Mouse (Mus musculus) CH12.LX (cell line): ENCODE results near the gene Vmn2r117.
"Not testable (repeated sequence)": the region's sequence is repeated elsewhere in the genome, so short reads cannot be mapped to it uniquely, and the experiment has no call there.

Source experiments
- CTCF ChIP-seq, 2 experiments: IDR thresholded peaks in 1 of 2; conservative IDR thresholded peaks in 1 of 2; 2 replicates each; pipeline ENCODE4 v1.5.1; 2011 to 2012; ENCODE audit warnings: low read depth in 2 of 2, low read length in 2 of 2, improper control_type of control experiment in 1 of 2, inconsistent platforms in 1 of 2, mild to moderate bottlenecking in 1 of 2, moderate library complexity in 1 of 2
- MAFK ChIP-seq: IDR thresholded peaks from 2 replicates; pipeline ENCODE4 v1.6.1; 2011; ENCODE audit warnings: low read length, improper control_type of control experiment; ENCODE audit not compliant: insufficient replicate concordance
- MAX ChIP-seq: IDR thresholded peaks from 2 replicates; pipeline ENCODE4 v1.6.1; 2011; ENCODE audit warnings: low read length, improper control_type of control experiment
- MAZ ChIP-seq: IDR thresholded peaks from 2 replicates; pipeline ENCODE4 v1.6.1; 2012; ENCODE audit warnings: low read depth, mild to moderate bottlenecking, inconsistent platforms, low read length, improper control_type of control experiment, moderate library complexity
- MEF2A ChIP-seq: IDR thresholded peaks from 2 replicates; pipeline ENCODE4 v1.6.1; 2014; ENCODE audit warnings: low read depth, mild to moderate bottlenecking, inconsistent platforms, low read length, improper control_type of control experiment, borderline replicate concordance
- MXI1 ChIP-seq: IDR thresholded peaks from 2 replicates; pipeline ENCODE4 v1.6.1; 2011; ENCODE audit warnings: mild to moderate bottlenecking, low read depth, low read length, improper control_type of control experiment
- RCOR1 ChIP-seq: conservative IDR thresholded peaks from 2 replicates; pipeline ENCODE4 v1.6.1; 2012; ENCODE audit warnings: low read depth, mild to moderate bottlenecking, inconsistent platforms, low read length, improper control_type of control experiment
- USF1 ChIP-seq: IDR thresholded peaks from 2 replicates; pipeline ENCODE4 v1.6.1; 2014; ENCODE audit warnings: low read depth, mild to moderate bottlenecking, inconsistent platforms, low read length, improper control_type of control experiment
- ZNF384 ChIP-seq: IDR thresholded peaks from 2 replicates; pipeline ENCODE4 v1.6.1; 2012; ENCODE audit warnings: low read depth, low read length, improper control_type of control experiment, inconsistent platforms

- TF ChIP-seq ZNF384; MAFK; MAZ; MAX; CTCF (conservative IDR thresholded peaks at IDR 0.05 in 1 of 2, IDR thresholded peaks at IDR 0.05 in 1 of 2; ENCODE audit: low read depth in 2 of 2, low read length in 2 of 2); RCOR1; MXI1; USF1; MEF2A: not testable (repeated sequence)
These were observed at the start of gene Vmn2r117 for GRCm38 (mm10) chr17:23479599-23479998.
